Mouse (Mus musculus) heart, embryonic 13.5 days (tissue): ENCODE measurements around the gene Arhgap40. TPM values are rescaled to one million over a fixed set of nuclear protein-coding genes. Genes with fewer than 3 reads are reported as not detected.

Source experiments
- ATAC-seq: fragments of 200-750 bp; cut with Nextera tagmentation; 2 replicates; pipeline ENCODE4 v1.8.0; 2017; ENCODE audit warnings: moderate TSS enrichment; ENCODE audit not compliant: insufficient number of reproducible peaks, low FRiP score, low TSS enrichment; ENCODE audit errors: extremely low read depth
- H3K27ac ChIP-seq: fragments of 300-500 bp; sonication (generic); replicated peaks from 2 replicates; pipeline ENCODE4 v1.5.1; 2015; ENCODE audit warnings: moderate library complexity, mild to moderate bottlenecking, inconsistent platforms
- H3K27me3 ChIP-seq: fragments of 300-500 bp; sonication (generic); replicated peaks from 2 replicates; pipeline ENCODE4 v1.6.1; 2015; ENCODE audit warnings: mild to moderate bottlenecking, inconsistent platforms
- H3K36me3 ChIP-seq: fragments of 300-500 bp; sonication (generic); 2 replicates; pipeline ENCODE4 v1.6.1; 2015; ENCODE audit warnings: mild to moderate bottlenecking, inconsistent platforms
- H3K4me1 ChIP-seq: fragments of 300-500 bp; sonication (generic); 2 replicates; pipeline ENCODE4 v1.6.1; 2015; ENCODE audit warnings: inconsistent platforms
- H3K4me2 ChIP-seq: fragments of 300-500 bp; sonication (generic); 2 replicates; pipeline ENCODE4 v1.6.1; 2015; ENCODE audit warnings: inconsistent platforms, mild to moderate bottlenecking, moderate library complexity
- H3K4me3 ChIP-seq: fragments of 300-500 bp; sonication (generic); 2 replicates; pipeline ENCODE4 v1.5.1; 2015; ENCODE audit warnings: moderate library complexity, mild to moderate bottlenecking, inconsistent platforms
- H3K9ac ChIP-seq: fragments of 300-500 bp; sonication (generic); 2 replicates; pipeline ENCODE4 v1.6.1; 2015; ENCODE audit warnings: inconsistent platforms, mild to moderate bottlenecking, moderate library complexity
- H3K9me3 ChIP-seq: fragments of 300-500 bp; sonication (generic); 2 replicates; pipeline ENCODE4 v1.6.1; 2016; ENCODE audit warnings: inconsistent platforms
- WGBS: fragments of 180-500 bp; shearing (Covaris S2); methylation state at CpG from one replicate; pipeline ENCODE4 v1.1.7; 2015; ENCODE audit warnings: mixed read lengths; 5-methylcytosine and 5-hydroxymethylcytosine counted together
- polyA plus RNA-seq: library from polyadenylated mRNA; unstranded; fragments of >200 nt; fragmentation: Nextera tagmentation; extraction: Ambion mirVana; gene quantifications from 2 replicates; pipeline ENCODE4 v1.2.1, GENCODE M21; 2015

The Arhgap40 gene
- polyA plus RNA-seq, 1 experiment from 2014 or later = not detected

DNA sequence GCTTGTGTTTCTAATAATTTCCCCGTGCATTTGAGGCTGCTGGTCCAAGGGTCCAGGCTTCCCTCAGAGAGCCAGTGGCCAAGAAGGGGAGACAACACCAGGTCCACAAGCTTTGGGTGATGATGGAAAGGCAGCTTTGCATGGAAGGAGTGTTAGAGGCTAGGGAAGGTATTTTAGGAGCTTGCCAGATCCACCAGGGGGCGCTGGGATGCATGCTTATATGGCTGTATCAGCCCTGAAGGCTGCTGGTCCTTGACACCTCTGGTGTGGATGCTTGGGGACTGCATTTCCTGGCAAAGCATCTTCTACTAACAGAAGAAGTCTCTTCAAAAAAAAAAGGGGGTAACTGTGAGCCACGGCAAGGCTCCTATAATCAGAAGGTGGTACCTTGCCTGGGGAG, 37.5 kb downstream of the Arhgap40 start:
- Histone ChIP-seq H3K27ac (no peak overlapping the region), H3K4me3 (no peak overlapping the region), H3K4me1 (no peaks in the 10 kb centered on the region), H3K36me3 (no peaks in the 10 kb centered on the region), H3K9ac (no peak overlapping the region), H3K27me3 (peaks cover 67% of the 10 kb centered on the region), H3K4me2 (no peak overlapping the region), H3K9me3 (no peaks in the 10 kb centered on the region)
- WGBS = 5% methylated on average over 3 of the region's 3 CpGs
- ATAC-seq = no peak

DNA sequence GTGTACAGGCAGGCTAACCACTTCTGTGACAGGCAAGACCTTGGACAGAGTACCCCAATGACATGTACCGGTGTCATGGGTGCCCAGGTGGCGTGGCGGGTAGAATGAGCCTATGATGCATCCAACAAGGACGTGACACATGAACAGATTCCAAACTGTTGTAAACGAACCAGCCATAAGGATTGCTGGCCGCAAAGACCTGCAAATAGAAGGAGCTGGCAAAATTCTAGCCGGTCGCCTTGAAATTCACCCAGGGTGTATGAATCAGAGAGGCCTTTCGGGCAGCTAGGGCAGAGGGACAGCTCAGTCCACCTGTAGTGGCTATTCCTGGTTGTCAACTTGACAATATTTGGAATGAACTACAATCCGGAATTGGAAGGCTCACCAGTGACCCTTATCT, 41.8 kb downstream of the Arhgap40 start:
- Histone ChIP-seq H3K36me3 (no peaks in the 10 kb centered on the region), H3K9me3 (no peaks in the 10 kb centered on the region), H3K27me3 (peaks cover 68% of the 10 kb centered on the region), H3K27ac (no peak overlapping the region), H3K4me2 (no peak overlapping the region), H3K4me3 (no peak overlapping the region), H3K4me1 (peaks cover 11% of the 10 kb centered on the region), H3K9ac (no peak overlapping the region)
- ATAC-seq = no peak
- 15% methylated on average over 10 of the region's 10 CpGs for WGBS

GRCm38 (mm10) chr2:158555252-158555651, 42.7 kb downstream of the Arhgap40 start:
- Histone ChIP-seq H3K4me2 (peak overlapping the region; percentile 67), H3K9me3 (no peaks in the 10 kb centered on the region), H3K27ac (no peak overlapping the region), H3K4me3 (no peak overlapping the region), H3K36me3 (no peaks in the 10 kb centered on the region), H3K27me3 (peaks cover 60% of the 10 kb centered on the region), H3K4me1 (peaks cover 11% of the 10 kb centered on the region), H3K9ac (no peak overlapping the region)
- under 1% methylated on average over 7 of the region's 7 CpGs for WGBS
- no peak for ATAC-seq

DNA sequence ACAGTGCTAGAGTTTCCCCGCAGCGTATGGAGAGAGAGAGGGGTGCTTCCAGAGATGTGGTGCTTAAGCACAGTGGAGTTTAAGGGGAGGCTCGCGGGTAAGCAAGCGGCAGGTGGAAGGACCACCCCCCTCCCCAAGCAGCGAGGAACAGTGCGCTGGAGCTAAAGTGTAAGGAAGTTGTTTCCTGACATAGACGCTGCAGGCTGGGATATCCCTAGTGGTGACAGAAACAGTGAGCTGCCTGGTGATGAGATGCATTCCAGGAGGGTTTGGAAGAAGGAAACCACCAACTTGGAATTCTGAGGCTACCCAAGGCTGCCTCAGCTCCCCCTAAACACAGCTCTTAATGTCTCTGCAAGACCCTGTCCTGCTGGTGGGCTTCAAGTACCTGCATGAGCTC, 43.2 kb downstream of the Arhgap40 start:
- no peaks in the 10 kb centered on the region for H3K9me3 ChIP-seq
- no peak overlapping the region for H3K27ac ChIP-seq
- 0% methylated on average over 8 of the region's 8 CpGs for WGBS
- peak overlapping the region; percentile 67 for H3K4me2 ChIP-seq
- H3K9ac ChIP-seq = no peak overlapping the region
- H3K4me1 ChIP-seq = peaks cover 11% of the 10 kb centered on the region
- peak overlapping the region; percentile 39 for H3K4me3 ChIP-seq
- ATAC-seq = no peak
- no peaks in the 10 kb centered on the region for H3K36me3 ChIP-seq
- H3K27me3 ChIP-seq = peaks cover 55% of the 10 kb centered on the region

GRCm38 (mm10) chr2:158556225-158556624, 43.6 kb downstream of the Arhgap40 start:
- peak overlapping the region; percentile 67 for H3K4me2 ChIP-seq
- no peak overlapping the region for H3K27ac ChIP-seq
- H3K27me3 ChIP-seq = peaks cover 50% of the 10 kb centered on the region
- peaks cover 14% of the 10 kb centered on the region for H3K4me1 ChIP-seq
- no peaks in the 10 kb centered on the region for H3K36me3 ChIP-seq
- 4% methylated on average over 20 of the region's 20 CpGs for WGBS
- no peak for ATAC-seq
- no peak overlapping the region for H3K9ac ChIP-seq
- peak overlapping the region; percentile 39 for H3K4me3 ChIP-seq
- H3K9me3 ChIP-seq = no peaks in the 10 kb centered on the region

GRCm38 (mm10) chr2:158556750-158557149, 44.2 kb downstream of the Arhgap40 start:
- H3K27ac ChIP-seq = no peak overlapping the region
- H3K27me3 ChIP-seq = peaks cover 45% of the 10 kb centered on the region
- H3K36me3 ChIP-seq = no peaks in the 10 kb centered on the region
- 15% methylated on average over 5 of the region's 5 CpGs for WGBS
- H3K4me1 ChIP-seq = peaks cover 19% of the 10 kb centered on the region
- no peak overlapping the region for H3K9ac ChIP-seq
- H3K9me3 ChIP-seq = no peaks in the 10 kb centered on the region
- no peak overlapping the region for H3K4me3 ChIP-seq
- no peak for ATAC-seq
- H3K4me2 ChIP-seq = no peak overlapping the region

GRCm38 (mm10) chr2:158559945-158560344, 47.3 kb downstream of the Arhgap40 start:
- no peaks in the 10 kb centered on the region for H3K36me3 ChIP-seq
- ATAC-seq = no peak
- H3K9me3 ChIP-seq = no peaks in the 10 kb centered on the region
- peaks cover 19% of the 10 kb centered on the region for H3K4me1 ChIP-seq
- H3K27ac ChIP-seq = no peak overlapping the region
- H3K4me3 ChIP-seq = no peak overlapping the region
- H3K9ac ChIP-seq = no peak overlapping the region
- peaks cover 40% of the 10 kb centered on the region for H3K27me3 ChIP-seq
- WGBS = 64% methylated on average over 6 of the region's 6 CpGs
- no peak overlapping the region for H3K4me2 ChIP-seq

- H3K4me2 ChIP-seq = no peak overlapping the region
- no peaks in the 10 kb centered on the region for H3K9me3 ChIP-seq
- 0 out of 2 replicates have a peak, but pooled peaks have one; percentile 8 for ATAC-seq
- 0 out of 2 replicates have a peak overlapping the region, but pooled peaks have one; percentile 5 for H3K9ac ChIP-seq
- WGBS = 12% methylated on average over 9 of the region's 9 CpGs
- H3K27me3 ChIP-seq = peaks cover 42% of the 10 kb centered on the region
- peaks cover 12% of the 10 kb centered on the region for H3K4me1 ChIP-seq
- no peak overlapping the region for H3K27ac ChIP-seq
- no peak overlapping the region for H3K4me3 ChIP-seq
- no peaks in the 10 kb centered on the region for H3K36me3 ChIP-seq
Measured at GRCm38 (mm10) chr2:158560801-158561200, 48.2 kb downstream of the Arhgap40 start.

DNA sequence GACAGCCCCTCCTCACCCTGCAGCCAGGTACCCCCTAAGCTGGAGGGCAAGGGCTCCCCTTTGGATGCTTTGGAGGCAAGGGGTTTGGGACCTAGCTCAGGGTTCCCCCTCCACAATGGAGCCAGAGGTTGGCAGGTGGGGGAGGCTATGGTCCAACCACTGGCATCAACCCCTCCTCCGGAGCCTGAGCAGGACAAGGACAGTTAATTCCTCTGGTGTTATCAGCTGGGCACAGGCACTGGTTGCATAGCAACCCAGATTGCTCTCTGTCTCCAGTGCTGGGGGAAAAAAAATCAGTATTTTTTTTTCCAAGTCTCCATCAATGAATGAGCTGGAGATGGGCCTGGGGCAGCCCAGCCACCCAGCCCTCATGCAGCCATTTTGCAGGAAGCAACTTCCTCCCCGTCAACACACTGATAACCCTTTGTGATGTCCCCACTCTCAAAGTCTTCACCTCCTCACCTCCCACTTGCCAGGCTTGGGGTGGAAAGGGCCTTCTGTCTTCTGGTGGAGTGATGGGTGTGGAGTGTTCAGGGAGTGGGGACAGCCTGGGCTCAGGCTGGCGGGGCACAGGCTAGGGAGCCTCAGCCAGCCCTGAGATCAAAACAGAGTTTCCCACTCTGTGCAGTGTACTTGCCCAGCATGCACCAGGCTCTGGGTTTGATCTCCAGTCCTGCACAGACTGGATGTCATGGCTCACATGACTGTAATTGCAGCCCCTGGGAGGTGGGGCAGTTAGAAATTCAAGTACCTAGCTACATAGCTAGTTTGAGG, 49.0 kb downstream of the Arhgap40 start:
- no peaks in the 10 kb centered on the region for H3K9me3 ChIP-seq
- H3K9ac ChIP-seq = 0 out of 2 replicates have a peak overlapping the region, but pooled peaks have one; percentile 5
- 19% methylated on average over 3 of the region's 3 CpGs for WGBS
- no peak overlapping the region for H3K27ac ChIP-seq
- no peak overlapping the region for H3K4me3 ChIP-seq
- ATAC-seq = no peak
- H3K4me1 ChIP-seq = peaks cover 8% of the 10 kb centered on the region
- no peaks in the 10 kb centered on the region for H3K36me3 ChIP-seq
- H3K27me3 ChIP-seq = peaks cover 46% of the 10 kb centered on the region
- H3K4me2 ChIP-seq = no peak overlapping the region

DNA sequence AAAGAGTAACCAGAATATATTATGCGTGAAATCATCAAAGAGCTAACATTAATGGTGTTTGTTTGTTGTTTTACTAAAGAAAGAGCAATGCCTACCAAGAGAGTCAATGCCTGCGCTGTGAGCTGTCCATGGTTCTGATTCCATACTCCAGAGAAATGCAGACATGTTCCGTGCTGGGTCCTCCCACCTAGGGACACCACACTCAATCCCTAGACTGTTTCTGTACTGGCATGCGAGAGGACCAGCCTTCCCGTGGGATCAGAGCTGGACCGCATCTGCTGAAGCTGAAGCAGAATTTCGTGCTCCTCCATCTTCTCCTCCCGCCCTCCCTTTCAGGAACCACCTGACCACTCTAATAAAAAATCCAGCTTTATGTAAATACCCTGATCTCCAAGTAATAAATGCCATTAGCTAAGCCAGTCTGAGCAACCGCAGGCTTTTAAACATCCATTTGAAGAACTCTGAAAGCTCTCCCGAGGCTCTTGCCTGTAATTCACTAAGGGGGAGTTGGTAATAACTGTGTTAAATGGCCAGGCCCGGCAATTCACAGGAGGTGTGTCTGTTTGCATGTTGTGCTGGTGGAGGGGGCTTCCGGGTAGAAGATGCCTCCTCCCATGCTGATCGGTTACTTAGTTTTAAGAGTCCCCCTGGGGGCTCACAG, 58.0 kb downstream of the Arhgap40 start:
- ATAC-seq = no peak
- H3K4me1 ChIP-seq = no peaks in the 10 kb centered on the region
- no peaks in the 10 kb centered on the region for H3K36me3 ChIP-seq
- H3K27me3 ChIP-seq = peaks cover 55% of the 10 kb centered on the region
- H3K4me3 ChIP-seq = no peak overlapping the region
- WGBS = 32% methylated on average over 13 of the region's 13 CpGs
- H3K27ac ChIP-seq = no peak overlapping the region
- no peaks in the 10 kb centered on the region for H3K9me3 ChIP-seq
- H3K9ac ChIP-seq = no peak overlapping the region
- H3K4me2 ChIP-seq = no peak overlapping the region

GRCm38 (mm10) chr2:158579979-158580378, 67.4 kb downstream of the Arhgap40 start:
- Histone ChIP-seq H3K4me2 (no peak overlapping the region), H3K9me3 (no peaks in the 10 kb centered on the region), H3K4me3 (no peak overlapping the region), H3K9ac (no peak overlapping the region), H3K27ac (no peak overlapping the region), H3K36me3 (no peaks in the 10 kb centered on the region), H3K4me1 (peaks cover 6% of the 10 kb centered on the region), H3K27me3 (peaks cover 37% of the 10 kb centered on the region)
- whole genome bisulfite sequencing = 33% methylated on average over 4 of the region's 4 CpGs
- no peak for ATAC-seq
